Mouse (Mus musculus) urinary bladder, postnatal 10 days (tissue): ENCODE measurements around the gene Plcxd2.

Source experiments
- DNase-seq: peaks from one replicate; pipeline ENCODE4 v3.0.0; 2022; ENCODE audit warnings: low spot score

Gene Plcxd2

GRCm38 (mm10) chr16:45937381-45937780 lies 72.6 kb downstream of the Plcxd2 start:
- DNase-seq = no peak

- no peak for DNase-seq
Observed at GRCm38 (mm10) chr16:45936521-45936920, 73.5 kb downstream of the Plcxd2 start.

- DNase-seq = no peak
Observed at GRCm38 (mm10) chr16:45935956-45936483, 74.0 kb downstream of the Plcxd2 start.

- DNase-seq = no peak
Observed at GRCm38 (mm10) chr16:45934721-45935407, 75.2 kb downstream of the Plcxd2 start.

GRCm38 (mm10) chr16:45930308-45930707 lies 79.7 kb downstream of the Plcxd2 start:
- no peak for DNase-seq

GRCm38 (mm10) chr16:45928090-45928489 lies 81.9 kb downstream of the Plcxd2 start:
- DNase-seq = no peak

GRCm38 (mm10) chr16:45927601-45928000 lies 82.4 kb downstream of the Plcxd2 start:
- DNase-seq = no peak

GRCm38 (mm10) chr16:45926875-45927274 lies 83.1 kb downstream of the Plcxd2 start:
- DNase-seq = no peak

GRCm38 (mm10) chr16:45923731-45924424 lies 86.1 kb downstream of the Plcxd2 start:
- no peak for DNase-seq

- DNase-seq = no peak
Observed at GRCm38 (mm10) chr16:45922546-45923229, 87.3 kb downstream of the Plcxd2 start.

GRCm38 (mm10) chr16:45919572-45919971 lies 90.4 kb downstream of the Plcxd2 start:
- DNase-seq = no peak
